Mouse (Mus musculus) ES-Bruce4 (cell line): ENCODE measurements around the gene Filip1.

Experiments
- EP300 ChIP-seq: IDR thresholded peaks from 2 replicates; pipeline ENCODE4 v1.6.1; 2011; ENCODE audit warnings: low read depth, low read length; ENCODE audit not compliant: insufficient read depth
- POLR2A ChIP-seq: IDR thresholded peaks from one replicate; pipeline ENCODE4 v1.8.1; 2011; ENCODE audit warnings: low read length; ENCODE audit not compliant: insufficient read depth

GRCm38 (mm10) chr9:79842615-79843014 lies 170.0 kb downstream of the Filip1 start:
- TF ChIP-seq EP300 (no peak), POLR2A (no peak)
